In genomic region chr3:157723184-157723583, GRCm38 (mm10) we compare ENCODE assay signal across 24 mouse cellular contexts.
"Had no signal": no experiment of that assay in that cellular context is flagged by ENCODE, and none has a peak within 500 bp of the region (broad histone marks: within the 10 kb centered on the region; RNA-seq: fewer than 3 reads in every experiment).

No protein-coding gene starts in this region.

- H3K36me3 ChIP-seq: heart, embryonic 13.5 days; heart, embryonic 15.5 days; hindbrain, embryonic 13.5 days; intestine, embryonic 15.5 days; limb, embryonic 10.5 days; limb, embryonic 12.5 days had no signal

- H3K4me1 ChIP-seq: heart, embryonic 15.5 days; hindbrain, embryonic 13.5 days; intestine, embryonic 15.5 days; limb, embryonic 10.5 days; limb, embryonic 12.5 days had no signal

- DNase-seq: forebrain, postnatal 0 days; gastrocnemius, postnatal 14 days; gastrocnemius, postnatal 36 days; heart, adult 11 months; heart, adult 2 months; heart, postnatal 14 days; heart, postnatal 36 days; kidney, adult 18-20 months; kidney, adult 8-10 months; kidney, postnatal 10 days; kidney, postnatal 25 days; kidney, postnatal 4 days had no signal

- H3K27me3 ChIP-seq: heart, embryonic 15.5 days; intestine, embryonic 15.5 days had no signal

- ATAC-seq: forebrain, postnatal 0 days; hindbrain, embryonic 16.5 days; inflammation-experienced regulatory T-cells, adult 6 months; intestine, embryonic 15.5 days; intestine, postnatal 0 days had no signal

- H3K9me3 ChIP-seq: heart, embryonic 13.5 days; heart, embryonic 15.5 days; hindbrain, embryonic 13.5 days; intestine, embryonic 15.5 days; limb, embryonic 10.5 days; limb, embryonic 12.5 days had no signal

- H3K4me3 ChIP-seq: heart, adult 2 months; heart, embryonic 13.5 days; heart, embryonic 15.5 days; hindbrain, embryonic 13.5 days; intestine, embryonic 15.5 days; layer of hippocampus, adult 2 months; left cerebral cortex, adult 2 months; limb, embryonic 10.5 days; limb, embryonic 12.5 days had no signal

- H3K4me2 ChIP-seq: heart, embryonic 11.5 days; heart, embryonic 13.5 days; heart, embryonic 15.5 days; hindbrain, embryonic 13.5 days; intestine, embryonic 15.5 days; limb, embryonic 12.5 days had no signal

- H3K9ac ChIP-seq: forebrain, postnatal 0 days; heart, embryonic 13.5 days; heart, embryonic 15.5 days; hindbrain, embryonic 13.5 days; intestine, embryonic 15.5 days; limb, embryonic 12.5 days had no signal

- H3K27ac ChIP-seq: heart, adult 2 months; heart, embryonic 13.5 days; heart, embryonic 15.5 days; hindbrain, embryonic 13.5 days; intestine, embryonic 15.5 days; layer of hippocampus, adult 2 months; left cerebral cortex, adult 2 months; limb, embryonic 10.5 days; limb, embryonic 12.5 days had no signal
